Mouse (Mus musculus) MEL (cell line): ENCODE data around the gene Nipal4. TPM values are rescaled to one million over a fixed set of nuclear protein-coding genes. Genes with fewer than 3 reads are reported as not detected.

Source experiments
- DNase-seq: peaks from one replicate; pipeline ENCODE4 v3.0.0; 2011; ENCODE audit warnings: low read depth, low spot score
- H3K27ac ChIP-seq: 2 replicates; pipeline ENCODE4 v1.5.1; 2012; ENCODE audit warnings: low read depth, mild to moderate bottlenecking, control low read depth, low read length, moderate library complexity; ENCODE audit not compliant: control insufficient read depth
- H3K27me3 ChIP-seq, 2 experiments: fragments of 150-350 bp in 1 of 2; sonication (generic) in 1 of 2; 2 replicates each; pipeline ENCODE4 v1.6.1; 2012; ENCODE audit warnings: low read length in 2 of 2, mild to moderate bottlenecking in 2 of 2, improper control_type of control experiment in 1 of 2, moderate library complexity in 1 of 2; ENCODE audit not compliant: insufficient read depth in 2 of 2, control insufficient read depth in 1 of 2
- H3K36me3 ChIP-seq, 2 experiments: 2 replicates each; pipeline ENCODE4 v1.6.1; 2012 to 2014; ENCODE audit warnings: low read length in 2 of 2, improper control_type of control experiment in 1 of 2, inconsistent platforms in 1 of 2, mild to moderate bottlenecking in 1 of 2; ENCODE audit not compliant: insufficient read depth in 2 of 2, control insufficient read depth in 1 of 2
- H3K4me1 ChIP-seq, 2 experiments: fragments of 150-350 bp in 1 of 2; sonication (generic) in 1 of 2; 2 replicates each; pipeline ENCODE4 v1.6.1; 2012; ENCODE audit warnings: low read length in 2 of 2, improper control_type of control experiment in 1 of 2, mild to moderate bottlenecking in 1 of 2; ENCODE audit not compliant: insufficient read depth in 2 of 2, control insufficient read depth in 1 of 2
- H3K4me3 ChIP-seq, 2 experiments: fragments of 150-350 bp in 1 of 2; sonication (generic) in 1 of 2; 2 replicates each; pipeline ENCODE4 v1.5.1; 2012; ENCODE audit warnings: low read depth in 2 of 2, low read length in 2 of 2, mild to moderate bottlenecking in 2 of 2, moderate library complexity in 2 of 2, control low read depth in 1 of 2, improper control_type of control experiment in 1 of 2; ENCODE audit not compliant: control insufficient read depth in 1 of 2, insufficient read depth in 1 of 2
- H3K79me2 ChIP-seq: 2 replicates; pipeline ENCODE4 v1.6.1; 2012; ENCODE audit warnings: mild to moderate bottlenecking, low read length, moderate library complexity; ENCODE audit not compliant: control insufficient read depth, poor library complexity, insufficient read depth
- H3K9ac ChIP-seq: 2 replicates; pipeline ENCODE4 v1.6.1; 2012; ENCODE audit warnings: low read depth, mild to moderate bottlenecking, control low read depth, low read length, moderate library complexity; ENCODE audit not compliant: control insufficient read depth, poor library complexity, severe bottlenecking
- H3K9me3 ChIP-seq: fragments of 150-350 bp; sonication (generic); replicated peaks from 2 replicates; pipeline ENCODE4 v1.6.1; 2012; ENCODE audit warnings: mild to moderate bottlenecking, low read length, improper control_type of control experiment, moderate library complexity; ENCODE audit not compliant: insufficient read depth
- CTCF ChIP-seq, 3 experiments: IDR thresholded peaks in 2 of 3; conservative IDR thresholded peaks in 1 of 3; 2 replicates each; pipeline ENCODE4 v1.5.1; 2011 to 2012; ENCODE audit warnings: low read length in 3 of 3, low read depth in 2 of 3, mild to moderate bottlenecking in 2 of 3, improper control_type of control experiment in 1 of 3, inconsistent platforms in 1 of 3, mixed read lengths in 1 of 3, moderate library complexity in 1 of 3; ENCODE audit not compliant: control insufficient read depth in 1 of 3, insufficient read depth in 1 of 3, poor library complexity in 1 of 3, severe bottlenecking in 1 of 3
- E2F4 ChIP-seq: IDR thresholded peaks from 2 replicates; pipeline ENCODE4 v1.6.1; 2011; ENCODE audit warnings: low read depth, low read length, improper control_type of control experiment, borderline replicate concordance
- ELF1 ChIP-seq: IDR thresholded peaks from 2 replicates; pipeline ENCODE4 v1.6.1; 2014; ENCODE audit warnings: low read depth, mild to moderate bottlenecking, inconsistent platforms, low read length, improper control_type of control experiment, moderate library complexity
- EP300 ChIP-seq, 2 experiments: IDR thresholded peaks; 2 replicates each; pipeline ENCODE4 v1.6.1; 2011; ENCODE audit warnings: improper control_type of control experiment in 2 of 2, low read length in 2 of 2, low read depth in 1 of 2, mild to moderate bottlenecking in 1 of 2
- ETS1 ChIP-seq: IDR thresholded peaks from 2 replicates; pipeline ENCODE4 v1.6.1; 2012; ENCODE audit warnings: low read depth, mild to moderate bottlenecking, inconsistent platforms, low read length, improper control_type of control experiment, moderate library complexity
- GABPA ChIP-seq: IDR thresholded peaks from 2 replicates; pipeline ENCODE4 v1.6.1; 2012; ENCODE audit warnings: low read depth, mild to moderate bottlenecking, inconsistent platforms, low read length, improper control_type of control experiment, moderate library complexity
- HCFC1 ChIP-seq: IDR thresholded peaks from 2 replicates; pipeline ENCODE4 v1.6.1; 2012; ENCODE audit warnings: low read depth, mild to moderate bottlenecking, inconsistent platforms, low read length, improper control_type of control experiment, moderate library complexity
- JUND ChIP-seq: IDR thresholded peaks from 2 replicates; pipeline ENCODE4 v1.6.1; 2011; ENCODE audit warnings: low read depth, mild to moderate bottlenecking, improper control_type of control experiment, low read length
- MAX ChIP-seq: IDR thresholded peaks from 2 replicates; pipeline ENCODE4 v1.6.1; 2011; ENCODE audit warnings: low read length, improper control_type of control experiment
- MAZ ChIP-seq: IDR thresholded peaks from 2 replicates; pipeline ENCODE4 v1.6.1; 2012; ENCODE audit warnings: low read depth, mild to moderate bottlenecking, inconsistent platforms, low read length, improper control_type of control experiment
- MEF2A ChIP-seq: IDR thresholded peaks from 2 replicates; pipeline ENCODE4 v1.6.1; 2014; ENCODE audit warnings: low read depth, mild to moderate bottlenecking, inconsistent platforms, low read length, improper control_type of control experiment; ENCODE audit not compliant: poor library complexity, insufficient replicate concordance, severe bottlenecking; ENCODE audit errors: extremely low read depth
- MXI1 ChIP-seq: IDR thresholded peaks from 2 replicates; pipeline ENCODE4 v1.6.1; 2011; ENCODE audit warnings: mild to moderate bottlenecking, low read depth, low read length, improper control_type of control experiment
- MYC ChIP-seq: IDR thresholded peaks from 2 replicates; pipeline ENCODE4 v1.6.1; 2011; ENCODE audit warnings: low read depth, mild to moderate bottlenecking, low read length, improper control_type of control experiment, moderate library complexity
- NELFE ChIP-seq: IDR thresholded peaks from 2 replicates; pipeline ENCODE4 v1.6.1; 2011; ENCODE audit warnings: low read depth, low read length, improper control_type of control experiment
- NRF1 ChIP-seq: IDR thresholded peaks from 2 replicates; pipeline ENCODE4 v1.6.1; 2014; ENCODE audit warnings: low read depth, mild to moderate bottlenecking, inconsistent platforms, low read length, improper control_type of control experiment, moderate library complexity; ENCODE audit not compliant: poor library complexity, insufficient read depth, severe bottlenecking
- POLR2A ChIP-seq, 2 experiments: IDR thresholded peaks; 2 replicates each; pipeline ENCODE4 v1.6.1; 2011 to 2012; ENCODE audit warnings: low read length in 2 of 2, mild to moderate bottlenecking in 2 of 2, control low read depth in 1 of 2, improper control_type of control experiment in 1 of 2, low read depth in 1 of 2, moderate library complexity in 1 of 2; ENCODE audit not compliant: control insufficient read depth in 1 of 2, insufficient read depth in 1 of 2, poor library complexity in 1 of 2
- POLR2AphosphoS2 ChIP-seq: IDR thresholded peaks from 2 replicates; pipeline ENCODE4 v1.6.1; 2011; ENCODE audit warnings: low read length, improper control_type of control experiment
- RAD21 ChIP-seq: IDR thresholded peaks from 2 replicates; pipeline ENCODE4 v1.6.1; 2011; ENCODE audit warnings: mild to moderate bottlenecking, low read depth, low read length, improper control_type of control experiment
- RCOR1 ChIP-seq: IDR thresholded peaks from 2 replicates; pipeline ENCODE4 v1.6.1; 2012; ENCODE audit warnings: low read depth, mild to moderate bottlenecking, inconsistent platforms, low read length, improper control_type of control experiment
- TCF12 ChIP-seq: IDR thresholded peaks from 2 replicates; pipeline ENCODE4 v1.6.1; 2014; ENCODE audit warnings: low read depth, mild to moderate bottlenecking, inconsistent platforms, low read length, improper control_type of control experiment, moderate library complexity
- ZC3H11A ChIP-seq: IDR thresholded peaks from 2 replicates; pipeline ENCODE4 v1.6.1; 2012; ENCODE audit warnings: low read depth, mild to moderate bottlenecking, inconsistent platforms, low read length, improper control_type of control experiment
- ZKSCAN1 ChIP-seq: IDR thresholded peaks from 2 replicates; pipeline ENCODE4 v1.6.1; 2012; ENCODE audit warnings: low read depth, mild to moderate bottlenecking, inconsistent platforms, low read length, improper control_type of control experiment, moderate library complexity
- polyA plus RNA-seq, 2 experiments: library from polyadenylated mRNA; stranded (reverse) in 1 of 2; unstranded in 1 of 2; fragments of >175 nt in 1 of 2; fragments of >200 nt in 1 of 2; gene quantifications; 2 replicates each; pipeline versions ENCODE4 v1.2.1 to v1.2.4; 2012; ENCODE audit warnings: low replicate concordance in 2 of 2, low read depth in 1 of 2; ENCODE audit not compliant: insufficient read length in 2 of 2, insufficient read depth in 1 of 2, missing spikeins in 1 of 2
- total RNA-seq: library from RNA; depleted of rRNA; stranded (reverse); fragments of 300-350 nt; gene quantifications from 2 replicates; pipeline ENCODE4 v1.2.3, GENCODE M21; 2012

The Nipal4 gene
- total and polyA plus RNA-seq, 3 experiments = not detected

- Histone ChIP-seq H3K9ac (no peak overlapping the region), H3K4me3 (no peak overlapping the region), H3K4me1 (no peaks in the 10 kb centered on the region)
- no peak for DNase-seq
- TF ChIP-seq ZKSCAN1 (no peak), ETS1 (no peak), ELF1 (no peak), NRF1 (no peak), CTCF (IDR thresholded peaks at IDR 0.05 in 2 of 3, conservative IDR thresholded peaks at IDR 0.05 in 1 of 3; ENCODE audit: control insufficient read depth in 1 of 3, insufficient read depth in 1 of 3, low read depth in 2 of 3, low read length in 3 of 3, poor library complexity in 1 of 3, severe bottlenecking in 1 of 3) (no peak), GABPA (no peak), MAZ (no peak), MAX (no peak), RAD21 (no peak), MXI1 (no peak), MYC (no peak)
- TF ChIP-seq, all 39 proteins: peak for 0
- Histone ChIP-seq H3K36me3 (no peaks in the 10 kb centered on the region), H3K27me3 (peaks cover 5 to 9% of the 10 kb centered on the region in 2 experiments; a peak in 2 of 4 replicates), H3K27ac (no peak overlapping the region), H3K9me3 (no peaks in the 10 kb centered on the region), H3K79me2 (no peaks in the 10 kb centered on the region)
These were observed 55.4 kb downstream of the Nipal4 start for GRCm38 (mm10) chr11:46110945-46111287.

DNA sequence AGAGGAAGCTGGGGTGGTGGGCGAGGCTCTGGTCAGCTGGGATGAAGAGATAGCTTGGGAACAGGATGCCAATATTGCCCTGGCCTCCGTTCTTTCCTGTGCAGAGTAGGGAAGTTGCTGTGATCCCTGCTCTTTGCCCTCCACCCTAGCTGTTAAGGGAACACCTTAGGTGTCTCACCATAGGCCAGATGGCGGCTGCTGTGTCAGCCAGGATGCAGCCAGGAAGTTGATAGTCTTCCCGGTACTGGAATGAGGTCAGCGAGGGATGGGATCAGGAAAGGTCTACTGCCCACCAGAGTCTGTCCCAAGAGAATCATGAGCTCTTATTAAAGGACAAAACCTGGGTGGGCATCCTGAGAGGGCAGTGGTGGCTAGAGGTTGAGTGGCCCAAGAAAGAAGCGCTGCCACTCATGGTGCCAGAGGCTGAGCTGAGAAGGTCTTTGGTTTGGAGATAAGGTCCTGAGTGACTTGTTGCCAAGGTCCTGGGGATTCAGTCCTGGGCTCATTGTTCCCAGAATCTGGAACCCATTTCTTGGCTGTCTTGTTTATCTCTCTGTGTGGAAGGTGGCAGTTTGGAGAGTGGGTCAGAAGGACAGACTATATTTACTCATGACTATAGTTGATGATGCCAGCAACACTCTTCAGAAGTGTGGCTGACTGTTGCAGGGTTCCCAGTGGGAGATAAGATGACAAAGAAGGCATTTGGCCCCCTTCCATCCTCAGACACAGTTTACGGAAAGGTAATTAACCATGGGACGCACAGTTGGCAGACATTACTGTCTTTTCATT, 56.0 kb downstream of the Nipal4 start:
- H3K27ac ChIP-seq = no peak overlapping the region
- TF ChIP-seq JUND (no peak), NELFE (no peak), POLR2AphosphoS2 (no peak), MAX (no peak), E2F4 (no peak), MXI1 (no peak), HCFC1 (no peak), NRF1 (no peak), EP300 (IDR thresholded peaks at IDR 0.05; ENCODE audit: low read depth in 1 of 2, low read length in 2 of 2) (no peak), MEF2A (no peak), MAZ (no peak), POLR2A (IDR thresholded peaks at IDR 0.05; ENCODE audit: control insufficient read depth in 1 of 2, insufficient read depth in 1 of 2, low read depth in 1 of 2, low read length in 2 of 2, poor library complexity in 1 of 2) (no peak), ZC3H11A (no peak), TCF12 (no peak), ETS1 (no peak), RCOR1 (no peak)
- no peak for DNase-seq
- H3K9me3 ChIP-seq = no peaks in the 10 kb centered on the region
- H3K36me3 ChIP-seq = no peaks in the 10 kb centered on the region
- H3K27me3 ChIP-seq = peaks cover 2 to 10% of the 10 kb centered on the region in 2 experiments; a peak in 2 of 4 replicates
- H3K79me2 ChIP-seq = no peaks in the 10 kb centered on the region
- H3K9ac ChIP-seq = no peak overlapping the region
- H3K4me3 ChIP-seq = no peak overlapping the region
- no peaks in the 10 kb centered on the region for H3K4me1 ChIP-seq
